Mouse (Mus musculus) stomach, embryonic 16.5 days (tissue): Measurements from ENCODE around the gene Efhd1. TPM values are rescaled to one million over a fixed set of nuclear protein-coding genes. Genes with fewer than 3 reads are reported as not detected.

Experiments used
- ATAC-seq: fragments of 200-750 bp; cut with Nextera tagmentation; 2 replicates; pipeline ENCODE4 v1.8.0; 2017; ENCODE audit warnings: moderate number of reproducible peaks, moderate TSS enrichment; ENCODE audit not compliant: insufficient read depth, low FRiP score
- H3K27ac ChIP-seq: fragments of 300-500 bp; sonication (generic); 2 replicates; pipeline ENCODE4 v1.5.1; 2014; ENCODE audit warnings: low read length
- H3K27me3 ChIP-seq: fragments of 300-500 bp; sonication (generic); 2 replicates; pipeline ENCODE4 v1.6.1; 2014; ENCODE audit warnings: low read length, control low read depth, mixed read lengths; ENCODE audit not compliant: control insufficient read depth, insufficient read depth
- H3K36me3 ChIP-seq: fragments of 300-500 bp; sonication (generic); 2 replicates; pipeline ENCODE4 v1.6.1; 2014; ENCODE audit warnings: low read length; ENCODE audit not compliant: control insufficient read depth, insufficient read depth
- H3K4me1 ChIP-seq: fragments of 300-500 bp; sonication (generic); 2 replicates; pipeline ENCODE4 v1.6.1; 2014; ENCODE audit warnings: low read length, control low read depth, mixed read lengths; ENCODE audit not compliant: control insufficient read depth, insufficient read depth
- H3K4me2 ChIP-seq: fragments of 300-500 bp; sonication (generic); 2 replicates; pipeline ENCODE4 v1.6.1; 2014; ENCODE audit warnings: low read depth, low read length, mixed read lengths
- H3K4me3 ChIP-seq: fragments of 300-500 bp; sonication (generic); replicated peaks from 2 replicates; pipeline ENCODE4 v1.5.1; 2014; ENCODE audit warnings: mild to moderate bottlenecking, low read length
- H3K9ac ChIP-seq: fragments of 300-500 bp; sonication (generic); 2 replicates; pipeline ENCODE4 v1.6.1; 2014; ENCODE audit warnings: low read length
- H3K9me3 ChIP-seq: fragments of 300-500 bp; sonication (generic); replicated peaks from 2 replicates; pipeline ENCODE4 v1.6.1; 2016; ENCODE audit warnings: low read length, control low read depth; ENCODE audit not compliant: control insufficient read depth
- WGBS: fragments of 180-500 bp; shearing (Covaris S2); extraction: QIAGEN DNeasy Blood & Tissue Kit; methylation state at CpG from one replicate; pipeline ENCODE4 v1.1.7; 2014; 5-methylcytosine and 5-hydroxymethylcytosine counted together
- polyA plus RNA-seq: library from polyadenylated mRNA; unstranded; fragments of >200 nt; fragmentation: Nextera tagmentation; extraction: Ambion mirVana; gene quantifications from 2 replicates; pipeline ENCODE4 v1.2.1, GENCODE M21; 2015

Efhd1 gene
- polyA plus RNA-seq, 1 experiment from 2014 or later, result 0.46 TPM

GRCm38 (mm10) chr1:87243021-87243420, 21.1 kb upstream of the Efhd1 start:
- H3K27ac ChIP-seq, result no peak overlapping the region

DNA sequence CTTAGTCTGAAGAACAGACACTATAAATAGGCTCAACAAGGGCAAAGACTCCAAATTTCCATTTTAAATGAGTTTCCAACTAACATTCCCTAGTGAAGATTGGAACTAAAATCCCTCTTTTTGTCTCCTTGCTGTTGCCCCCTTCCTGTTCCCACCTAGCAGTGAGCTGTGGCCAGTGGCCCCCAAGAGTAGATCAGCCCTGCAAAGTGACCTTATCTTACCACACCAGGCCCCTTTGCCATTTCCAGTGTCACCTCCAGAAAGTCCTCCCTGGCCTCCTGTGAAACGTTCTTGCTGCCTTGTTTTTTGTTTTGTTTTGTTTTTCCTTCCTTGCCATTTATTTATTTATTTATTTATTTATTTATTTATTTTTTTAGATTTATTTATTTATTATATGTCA, 18.7 kb upstream of the Efhd1 start:
- H3K27me3 ChIP-seq, result no peaks in the 10 kb centered on the region
- H3K4me1 ChIP-seq, result no peaks in the 10 kb centered on the region
- H3K9me3 ChIP-seq, result no peaks in the 10 kb centered on the region
- 20% methylated on average over 1 of the region's 1 CpGs for WGBS
- H3K27ac ChIP-seq, result no peak overlapping the region
- no peak overlapping the region for H3K9ac ChIP-seq
- H3K4me2 ChIP-seq, result no peak overlapping the region
- H3K4me3 ChIP-seq, result no peak overlapping the region
- no peak for ATAC-seq
- H3K36me3 ChIP-seq, result no peaks in the 10 kb centered on the region

More at GRCm38 (mm10) chr1:87243021-87243420, 21.1 kb upstream of the Efhd1 start:
- H3K4me2 ChIP-seq, result no peak overlapping the region
- H3K9me3 ChIP-seq, result no peaks in the 10 kb centered on the region
- H3K36me3 ChIP-seq, result no peaks in the 10 kb centered on the region
- H3K9ac ChIP-seq, result no peak overlapping the region
- H3K4me3 ChIP-seq, result no peak overlapping the region
- 87% methylated on average over 8 of the region's 8 CpGs for WGBS
- H3K27me3 ChIP-seq, result no peaks in the 10 kb centered on the region
- no peak for ATAC-seq
- no peaks in the 10 kb centered on the region for H3K4me1 ChIP-seq

DNA sequence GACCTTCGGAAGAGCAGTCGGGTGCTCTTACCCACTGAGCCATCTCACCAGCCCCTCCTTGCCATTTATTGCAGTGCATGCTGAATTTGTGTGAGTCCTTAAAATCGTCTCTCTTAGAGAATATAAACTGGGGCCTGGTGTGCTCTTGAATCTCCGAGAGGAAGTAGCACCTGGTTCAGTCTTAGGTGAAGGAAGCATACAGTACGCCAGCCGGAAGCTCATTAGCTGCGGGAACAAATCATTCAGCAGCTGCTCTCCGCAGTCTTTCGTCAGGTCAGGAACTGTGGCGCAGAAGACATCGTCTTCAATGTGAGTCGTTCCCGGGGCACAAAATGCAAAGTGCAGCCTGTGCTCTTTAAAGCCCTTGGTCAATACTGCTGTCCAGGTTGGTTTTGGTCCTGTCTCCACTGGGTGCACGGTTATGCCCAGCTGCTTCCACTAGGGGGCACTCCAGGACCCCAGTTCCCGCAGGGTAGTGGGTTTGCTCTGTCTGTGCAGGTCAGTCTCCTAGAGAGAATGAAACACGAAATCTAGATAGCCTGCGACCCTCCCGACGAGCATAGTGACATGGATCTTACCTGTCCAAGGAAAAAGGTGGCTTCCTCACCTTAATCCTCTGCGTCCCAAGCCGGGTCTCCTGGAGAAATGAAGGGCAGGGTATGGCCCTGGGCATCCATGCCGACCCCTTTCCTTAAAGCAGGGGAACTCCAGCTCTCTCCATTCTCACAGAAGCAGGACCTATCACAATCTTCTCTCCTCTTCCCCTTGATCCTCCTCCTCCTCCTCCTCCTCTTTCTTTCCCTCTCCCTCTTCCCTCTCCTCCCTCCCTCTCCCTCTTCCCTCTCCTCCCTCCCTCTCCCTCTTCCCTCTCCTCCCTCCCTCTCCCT, 18.0 kb upstream of the Efhd1 start:
- H3K9me3 ChIP-seq, result no peaks in the 10 kb centered on the region
- 26% methylated on average over 22 of the region's 22 CpGs for WGBS
- no peak overlapping the region for H3K9ac ChIP-seq
- H3K4me1 ChIP-seq, result no peaks in the 10 kb centered on the region
- H3K27me3 ChIP-seq, result no peaks in the 10 kb centered on the region
- peak overlapping the region; percentile 29; the same call in 1 of the 2 replicates for H3K4me2 ChIP-seq
- no peaks in the 10 kb centered on the region for H3K36me3 ChIP-seq
- peak; percentile 74 for ATAC-seq
- H3K4me3 ChIP-seq, result no peak overlapping the region
- no peak overlapping the region for H3K27ac ChIP-seq

- Histone ChIP-seq H3K4me3 (no peak overlapping the region), H3K4me2 (no peak overlapping the region), H3K27ac (no peak overlapping the region), H3K9ac (no peak overlapping the region), H3K9me3 (no peaks in the 10 kb centered on the region), H3K4me1 (no peaks in the 10 kb centered on the region), H3K27me3 (no peaks in the 10 kb centered on the region), H3K36me3 (no peaks in the 10 kb centered on the region)
- no peak for ATAC-seq
- WGBS, result 52% methylated on average over 5 of the region's 5 CpGs
These were observed 12.0 kb upstream of the Efhd1 start for GRCm38 (mm10) chr1:87252040-87252609.

DNA sequence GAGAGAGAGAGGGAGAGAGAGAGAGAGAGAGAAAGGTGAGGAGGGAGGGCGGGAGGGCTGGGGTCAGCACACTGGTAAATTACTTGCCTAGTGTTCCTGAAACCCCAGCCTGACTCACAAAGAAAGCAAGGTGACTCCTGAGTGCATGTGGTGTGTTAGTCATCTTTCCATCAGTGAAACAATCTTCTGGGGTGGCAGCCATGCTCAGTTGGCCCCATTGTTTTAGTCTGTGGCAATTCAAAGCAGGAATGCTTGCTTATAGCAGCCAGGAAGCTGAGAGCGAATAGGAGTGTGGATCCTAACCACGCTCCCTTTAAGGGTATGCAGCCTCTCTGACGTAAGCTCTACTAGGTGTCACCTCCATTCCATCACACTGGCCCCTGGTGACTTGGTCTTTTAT, 9.0 kb upstream of the Efhd1 start:
- WGBS, result 51% methylated on average over 4 of the region's 4 CpGs
- Histone ChIP-seq H3K27me3 (peaks cover 22% of the 10 kb centered on the region), H3K27ac (no peak overlapping the region), H3K4me3 (no peak overlapping the region), H3K9ac (no peak overlapping the region), H3K9me3 (no peaks in the 10 kb centered on the region), H3K4me2 (no peak overlapping the region), H3K4me1 (no peaks in the 10 kb centered on the region), H3K36me3 (no peaks in the 10 kb centered on the region)
- no peak for ATAC-seq

- Histone ChIP-seq H3K36me3 (no peaks in the 10 kb centered on the region), H3K9ac (no peak overlapping the region), H3K4me2 (no peak overlapping the region), H3K4me1 (no peaks in the 10 kb centered on the region), H3K27me3 (peaks cover 40% of the 10 kb centered on the region), H3K9me3 (no peaks in the 10 kb centered on the region), H3K27ac (no peak overlapping the region), H3K4me3 (no peak overlapping the region)
- WGBS, result 15% methylated on average over 11 of the region's 11 CpGs
- ATAC-seq, result no peak
These were observed 6.5 kb upstream of the Efhd1 start for GRCm38 (mm10) chr1:87257691-87258090.

GRCm38 (mm10) chr1:87258484-87258883, 5.7 kb upstream of the Efhd1 start:
- Histone ChIP-seq H3K9me3 (no peaks in the 10 kb centered on the region), H3K4me2 (no peak overlapping the region), H3K36me3 (no peaks in the 10 kb centered on the region), H3K4me3 (no peak overlapping the region), H3K4me1 (no peaks in the 10 kb centered on the region), H3K27ac (no peak overlapping the region), H3K9ac (no peak overlapping the region), H3K27me3 (peaks cover 48% of the 10 kb centered on the region)
- ATAC-seq, result no peak
- 14% methylated on average over 14 of the region's 14 CpGs for WGBS

DNA sequence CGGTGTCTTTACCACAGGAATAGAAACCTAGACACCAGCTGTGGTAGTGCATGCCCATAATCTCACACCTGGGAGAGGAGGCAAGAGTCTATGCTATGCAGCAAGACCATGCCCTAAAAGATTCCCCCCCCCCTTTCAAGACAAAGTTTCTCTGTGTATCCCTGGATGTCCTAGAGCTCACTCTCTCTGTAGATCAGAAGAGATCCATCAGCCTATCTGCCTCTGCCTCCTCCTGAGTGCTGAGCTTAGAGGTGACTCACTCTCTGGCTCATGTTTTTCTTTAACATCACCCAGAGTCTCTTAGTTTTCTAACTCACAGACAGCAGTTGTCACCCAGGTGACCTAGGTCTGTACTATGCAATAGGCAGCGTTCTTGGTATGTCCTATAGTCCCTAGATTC, 4.8 kb upstream of the Efhd1 start:
- Histone ChIP-seq H3K36me3 (no peaks in the 10 kb centered on the region), H3K9ac (no peak overlapping the region), H3K4me2 (no peak overlapping the region), H3K27me3 (peaks cover 56% of the 10 kb centered on the region), H3K9me3 (no peaks in the 10 kb centered on the region), H3K27ac (no peak overlapping the region), H3K4me3 (no peak overlapping the region), H3K4me1 (peaks cover 4% of the 10 kb centered on the region; the same call in 1 of the 2 replicates)
- no peak for ATAC-seq
- WGBS, result 80% methylated on average over 2 of the region's 2 CpGs

- Histone ChIP-seq H3K27ac (no peak overlapping the region), H3K4me2 (no peak overlapping the region), H3K4me3 (no peak overlapping the region), H3K4me1 (peaks cover 12% of the 10 kb centered on the region), H3K36me3 (no peaks in the 10 kb centered on the region), H3K27me3 (peaks cover 79% of the 10 kb centered on the region), H3K9me3 (no peaks in the 10 kb centered on the region), H3K9ac (no peak overlapping the region)
- WGBS, result 6% methylated on average over 9 of the region's 9 CpGs
- no peak for ATAC-seq
These were observed 906 bp upstream of the Efhd1 start for GRCm38 (mm10) chr1:87263257-87263656.
